Mouse (Mus musculus) CH12.LX (cell line): Measurements from ENCODE around the gene Appl2. TPM values are rescaled to one million over a fixed set of nuclear protein-coding genes. Genes with fewer than 3 reads are reported as not detected.

ENCODE experiments used
- DNase-seq: peaks from one replicate; pipeline ENCODE4 v3.0.0-alpha.2; 2013; ENCODE audit errors: extremely low read depth
- H3K27ac ChIP-seq: 2 replicates; pipeline ENCODE4 v1.5.1; 2012; ENCODE audit warnings: low read depth, mild to moderate bottlenecking, control low read depth, moderate library complexity; ENCODE audit not compliant: insufficient read depth
- H3K27me3 ChIP-seq: replicated peaks from 2 replicates; pipeline ENCODE3; 2012; ENCODE audit warnings: inconsistent platforms
- H3K36me3 ChIP-seq, 2 experiments: replicated peaks in 1 of 2; 2 replicates each; pipeline versions ENCODE3 to v1.6.1; 2012; ENCODE audit warnings: inconsistent platforms in 1 of 2, low read length in 1 of 2, mild to moderate bottlenecking in 1 of 2, mixed read lengths in 1 of 2, moderate library complexity in 1 of 2; ENCODE audit not compliant: control insufficient read depth in 1 of 2, insufficient read depth in 1 of 2
- H3K4me1 ChIP-seq, 2 experiments: 2 replicates each; pipeline ENCODE4 v1.6.1; 2012; ENCODE audit warnings: inconsistent platforms in 1 of 2, moderate library complexity in 1 of 2; ENCODE audit not compliant: insufficient read depth in 2 of 2, control insufficient read depth in 1 of 2
- H3K4me2 ChIP-seq: 2 replicates; pipeline ENCODE4 v1.6.1; 2012; ENCODE audit warnings: low read depth, mild to moderate bottlenecking, control low read depth; ENCODE audit not compliant: poor library complexity, insufficient read depth, severe bottlenecking
- H3K4me3 ChIP-seq, 3 experiments: fragments of 150-350 bp in 1 of 3; sonication (generic) in 1 of 3; replicated peaks in 1 of 3; 2 replicates each; pipeline versions ENCODE3 to v1.5.1; 2011 to 2012; ENCODE audit warnings: low read depth in 2 of 3, low read length in 2 of 3, mild to moderate bottlenecking in 2 of 3, moderate library complexity in 2 of 3, control low read depth in 1 of 3, improper control_type of control experiment in 1 of 3, inconsistent platforms in 1 of 3, mixed read lengths in 1 of 3; ENCODE audit not compliant: poor library complexity in 1 of 3
- H3K79me2 ChIP-seq: replicated peaks from 2 replicates; pipeline ENCODE4 v1.6.1; 2012; ENCODE audit warnings: mild to moderate bottlenecking, moderate library complexity; ENCODE audit not compliant: control insufficient read depth, poor library complexity, insufficient read depth, severe bottlenecking; ENCODE audit errors: extremely low read depth
- H3K9ac ChIP-seq: 2 replicates; pipeline ENCODE4 v1.6.1; 2012; ENCODE audit warnings: low read depth, mild to moderate bottlenecking, control low read depth, moderate library complexity; ENCODE audit not compliant: insufficient read depth
- H3K9me3 ChIP-seq: replicated peaks from 2 replicates; pipeline ENCODE3; 2012; ENCODE audit warnings: low read length, inconsistent platforms, mixed read lengths
- BHLHE40 ChIP-seq: IDR thresholded peaks from 2 replicates; pipeline ENCODE4 v1.6.1; 2011; ENCODE audit warnings: mild to moderate bottlenecking, low read depth, low read length, improper control_type of control experiment
- CHD1 ChIP-seq: IDR thresholded peaks from 2 replicates; pipeline ENCODE4 v1.6.1; 2012; ENCODE audit warnings: low read depth, low read length, improper control_type of control experiment, inconsistent platforms
- CTCF ChIP-seq, 2 experiments: IDR thresholded peaks in 1 of 2; conservative IDR thresholded peaks in 1 of 2; 2 replicates each; pipeline ENCODE4 v1.5.1; 2011 to 2012; ENCODE audit warnings: low read depth in 2 of 2, low read length in 2 of 2, improper control_type of control experiment in 1 of 2, inconsistent platforms in 1 of 2, mild to moderate bottlenecking in 1 of 2, moderate library complexity in 1 of 2
- E2F4 ChIP-seq: IDR thresholded peaks from 2 replicates; pipeline ENCODE4 v1.6.1; 2011; ENCODE audit warnings: low read depth, low read length, improper control_type of control experiment; ENCODE audit not compliant: insufficient replicate concordance
- ELF1 ChIP-seq: IDR thresholded peaks from 2 replicates; pipeline ENCODE4 v1.6.1; 2014; ENCODE audit warnings: low read depth, mild to moderate bottlenecking, inconsistent platforms, low read length, improper control_type of control experiment
- ETS1 ChIP-seq: conservative IDR thresholded peaks from 2 replicates; pipeline ENCODE4 v1.6.1; 2012; ENCODE audit warnings: low read depth, mild to moderate bottlenecking, inconsistent platforms, low read length, improper control_type of control experiment, moderate library complexity
- GABPA ChIP-seq: IDR thresholded peaks from 2 replicates; pipeline ENCODE4 v1.6.1; 2012; ENCODE audit warnings: low read depth, low read length, improper control_type of control experiment, inconsistent platforms; ENCODE audit not compliant: insufficient replicate concordance
- HCFC1 ChIP-seq: IDR thresholded peaks from 2 replicates; pipeline ENCODE4 v1.6.1; 2012; ENCODE audit warnings: low read depth, mild to moderate bottlenecking, inconsistent platforms, low read length, improper control_type of control experiment
- JUN ChIP-seq: IDR thresholded peaks from 2 replicates; pipeline ENCODE4 v1.6.1; 2011; ENCODE audit warnings: low read depth, mild to moderate bottlenecking, low read length, improper control_type of control experiment, moderate library complexity; ENCODE audit not compliant: insufficient read depth
- JUND ChIP-seq: conservative IDR thresholded peaks from 2 replicates; pipeline ENCODE4 v1.6.1; 2011; ENCODE audit warnings: low read depth, low read length, improper control_type of control experiment
- MAX ChIP-seq: IDR thresholded peaks from 2 replicates; pipeline ENCODE4 v1.6.1; 2011; ENCODE audit warnings: low read length, improper control_type of control experiment
- MAZ ChIP-seq: IDR thresholded peaks from 2 replicates; pipeline ENCODE4 v1.6.1; 2012; ENCODE audit warnings: low read depth, mild to moderate bottlenecking, inconsistent platforms, low read length, improper control_type of control experiment, moderate library complexity
- MEF2A ChIP-seq: IDR thresholded peaks from 2 replicates; pipeline ENCODE4 v1.6.1; 2014; ENCODE audit warnings: low read depth, mild to moderate bottlenecking, inconsistent platforms, low read length, improper control_type of control experiment, borderline replicate concordance
- MXI1 ChIP-seq: IDR thresholded peaks from 2 replicates; pipeline ENCODE4 v1.6.1; 2011; ENCODE audit warnings: mild to moderate bottlenecking, low read depth, low read length, improper control_type of control experiment
- PAX5 ChIP-seq: IDR thresholded peaks from 2 replicates; pipeline ENCODE4 v1.6.1; 2012; ENCODE audit warnings: low read length, inconsistent platforms, mixed read lengths
- POLR2A ChIP-seq: IDR thresholded peaks from 2 replicates; pipeline ENCODE4 v1.6.1; 2011; ENCODE audit warnings: low read depth, mild to moderate bottlenecking, improper control_type of control experiment, low read length
- RAD21 ChIP-seq: IDR thresholded peaks from 2 replicates; pipeline ENCODE4 v1.6.1; 2011; ENCODE audit warnings: low read depth, mild to moderate bottlenecking, low read length, improper control_type of control experiment, moderate library complexity
- RCOR1 ChIP-seq: conservative IDR thresholded peaks from 2 replicates; pipeline ENCODE4 v1.6.1; 2012; ENCODE audit warnings: low read depth, mild to moderate bottlenecking, inconsistent platforms, low read length, improper control_type of control experiment
- SIN3A ChIP-seq: IDR thresholded peaks from 2 replicates; pipeline ENCODE4 v1.6.1; 2012; ENCODE audit warnings: low read length, improper control_type of control experiment, inconsistent platforms
- SMC3 ChIP-seq: IDR thresholded peaks from 2 replicates; pipeline ENCODE4 v1.6.1; 2011; ENCODE audit warnings: low read depth, low read length, improper control_type of control experiment
- TBP ChIP-seq: conservative IDR thresholded peaks from 2 replicates; pipeline ENCODE4 v1.6.1; 2011; ENCODE audit warnings: low read depth, low read length, improper control_type of control experiment
- TCF12 ChIP-seq: IDR thresholded peaks from 2 replicates; pipeline ENCODE4 v1.6.1; 2014; ENCODE audit warnings: low read depth, mild to moderate bottlenecking, inconsistent platforms, low read length, improper control_type of control experiment
- USF1 ChIP-seq: IDR thresholded peaks from 2 replicates; pipeline ENCODE4 v1.6.1; 2014; ENCODE audit warnings: low read depth, mild to moderate bottlenecking, inconsistent platforms, low read length, improper control_type of control experiment
- USF2 ChIP-seq: conservative IDR thresholded peaks from 2 replicates; pipeline ENCODE4 v1.6.1; 2011; ENCODE audit warnings: low read depth, low read length, improper control_type of control experiment
- ZMIZ1 ChIP-seq: IDR thresholded peaks from 2 replicates; pipeline ENCODE4 v1.6.1; 2012; ENCODE audit warnings: low read depth, mild to moderate bottlenecking, inconsistent platforms, low read length, improper control_type of control experiment
- ZNF384 ChIP-seq: IDR thresholded peaks from 2 replicates; pipeline ENCODE4 v1.6.1; 2012; ENCODE audit warnings: low read depth, low read length, improper control_type of control experiment, inconsistent platforms
- dilution Hi-C: fragments of 300-500 bp; cut with MboI; formaldehyde crosslinking; loops from 2 replicates; pipeline ENCODE4 v1.14.3; 2020; ENCODE audit warnings: low sequenced_read_pairs; ENCODE audit not compliant: extremely low pct_unique_long_range_greater_than_20kb, extremely low pct_ligation_motif_present
- in situ Hi-C: fragments of 300-500 bp; cut with MboI; formaldehyde crosslinking; loops from 3 replicates; pipeline ENCODE4 v1.14.3; 2019; ENCODE audit warnings: low sequenced_read_pairs, low pct_ligation_motif_present, low pct_unique_long_range_greater_than_20kb, mixed read lengths
- polyA plus RNA-seq: library from polyadenylated mRNA; unstranded; fragments of >175 nt; gene quantifications from 2 replicates; pipeline ENCODE4 v1.2.1, GENCODE M21; 2012; ENCODE audit warnings: low read depth; ENCODE audit not compliant: insufficient read length
- total RNA-seq, 2 experiments: library from RNA; depleted of rRNA; stranded (reverse); fragments of 300-350 nt in 1 of 2; fragments of >200 nt in 1 of 2; gene quantifications; 2 replicates each; pipeline ENCODE4 v1.2.3; 2012 to 2014

The Appl2 gene
- total and polyA plus RNA-seq, 3 experiments: 11.9 to 15.8 (median 13.5) TPM

GRCm38 (mm10) chr10:83631775-83632174 lies 16.8 kb downstream of the Appl2 start:
- Histone ChIP-seq H3K27me3 (no peaks in the 10 kb centered on the region), H3K9ac (no peak overlapping the region), H3K4me3 (no peak overlapping the region), H3K4me2 (no peak overlapping the region), H3K79me2 (no peaks in the 10 kb centered on the region), H3K27ac (no peak overlapping the region), H3K9me3 (no peaks in the 10 kb centered on the region), H3K4me1 (peaks cover 3 to 9% of the 10 kb centered on the region in 2 experiments), H3K36me3 (peaks cover 17 to 60% of the 10 kb centered on the region in 2 experiments)
- in situ Hi-C loops (no loop called here), dilution Hi-C loops (no loop called here)
- no peak for DNase-seq
- TF ChIP-seq MAZ: no peak
- no peak for TF ChIP-seq BHLHE40
- no peak for TF ChIP-seq PAX5
- TF ChIP-seq ETS1: no peak
- no peak for TF ChIP-seq ZMIZ1
- TF ChIP-seq ZNF384: no peak
- TF ChIP-seq JUND: no peak
- TF ChIP-seq SMC3: no peak
- TF ChIP-seq MEF2A: no peak
- TF ChIP-seq HCFC1: no peak
- no peak for TF ChIP-seq GABPA
- TF ChIP-seq RCOR1: no peak
- TF ChIP-seq TBP: no peak
- TF ChIP-seq USF1: no peak
- no peak for TF ChIP-seq RAD21
- no peak for TF ChIP-seq CHD1
- TF ChIP-seq POLR2A: no peak
- no peak for TF ChIP-seq ELF1

GRCm38 (mm10) chr10:83630899-83631298 lies 17.6 kb downstream of the Appl2 start:
- H3K4me3 ChIP-seq: no peak overlapping the region
- no peak overlapping the region for H3K9ac ChIP-seq
- dilution Hi-C loops: no loop called here
- no peak overlapping the region for H3K27ac ChIP-seq
- in situ Hi-C loops: no loop called here
- no peak overlapping the region for H3K4me2 ChIP-seq
- H3K27me3 ChIP-seq: no peaks in the 10 kb centered on the region
- peaks cover 3 to 9% of the 10 kb centered on the region in 2 experiments for H3K4me1 ChIP-seq
- H3K79me2 ChIP-seq: no peaks in the 10 kb centered on the region
- DNase-seq: no peak
- peaks cover 22 to 66% of the 10 kb centered on the region in 2 experiments for H3K36me3 ChIP-seq
- no peak for TF ChIP-seq ZMIZ1
- TF ChIP-seq CHD1: no peak
- TF ChIP-seq CTCF (conservative IDR thresholded peaks at IDR 0.05 in 1 of 2, IDR thresholded peaks at IDR 0.05 in 1 of 2; ENCODE audit: low read depth in 2 of 2, low read length in 2 of 2): no peak
- no peak for TF ChIP-seq JUN
- no peak for TF ChIP-seq RAD21
- TF ChIP-seq PAX5: no peak
- TF ChIP-seq USF1: no peak
- TF ChIP-seq MAZ: no peak
- no peak for TF ChIP-seq SMC3
- no peak for TF ChIP-seq MEF2A
- no peak for TF ChIP-seq BHLHE40
- no peak for TF ChIP-seq SIN3A
- TF ChIP-seq MAX: no peak
- TF ChIP-seq USF2: no peak
- TF ChIP-seq E2F4: no peak
- no peak for TF ChIP-seq RCOR1
- no peak for TF ChIP-seq TCF12
- no peak for TF ChIP-seq MXI1
- no peaks in the 10 kb centered on the region for H3K9me3 ChIP-seq
